17 mouse cellular contexts compared by ENCODE assay signal in genomic region chr7:89183928-89184327, GRCm38 (mm10).
DNase-seq lines count a peak whose midpoint lies in the region; ATAC-seq and TF ChIP-seq lines count a peak whose summit lies in the region.
"Had no signal": no experiment of that assay in that cellular context is flagged by ENCODE, and none has a peak within 500 bp of the region (broad histone marks: within the 10 kb centered on the region; RNA-seq: fewer than 3 reads in every experiment).

No protein-coding gene starts in this region.

- no peak for DNase-seq in heart, adult 2 months
- peak; percentile 58 for DNase-seq in kidney, postnatal 0 days (ENCODE audit: low spot score)
- no peak for DNase-seq in kidney, postnatal 14 days
- peak; percentile 55 for DNase-seq in brain, adult 2 months (ENCODE audit: low read depth, low spot score)
- no peak for DNase-seq in adrenal gland, adult (ENCODE audit: inconsistent age in 2 of 2, low spot score in 1 of 2)
- no peak for DNase-seq in adrenal gland, adult 18-20 months (ENCODE audit: low spot score in 2 of 2)
- DNase-seq: kidney, adult 11 months; left cerebral cortex, postnatal 4 days; lung, postnatal 36 days; right cerebral cortex, postnatal 25 days; thymus, postnatal 4 days had no signal

- peak overlapping the region; percentile 61 for H3K27ac ChIP-seq in heart, embryonic 15.5 days
- no peak overlapping the region for H3K27ac ChIP-seq in heart, adult 2 months
- H3K27ac ChIP-seq in kidney, postnatal 0 days = peak overlapping the region; percentile 42; the same call in 1 of the 2 replicates
- H3K27ac ChIP-seq in limb, embryonic 15.5 days = peak overlapping the region; percentile 61
- H3K27ac ChIP-seq: embryonic facial prominence, embryonic 13.5 days; forebrain, embryonic 10.5 days; hindbrain, embryonic 13.5 days; liver, embryonic 15.5 days had no signal

- intact Hi-C loops in heart, adult 2 months (cut with DNase I) = no loop called here

- peaks cover 15% of the 10 kb centered on the region; the same call in 1 of the 2 replicates for H3K4me1 ChIP-seq in heart, embryonic 15.5 days (replicated peaks)
- H3K4me1 ChIP-seq in heart, adult 2 months (ENCODE audit: control insufficient read depth, insufficient read depth, low read length) = no peaks in the 10 kb centered on the region; the same call in 1 of the 2 replicates
- H3K4me1 ChIP-seq in kidney, postnatal 0 days (replicated peaks; ENCODE audit: insufficient read depth, low read length) = 0 out of 2 replicates have a peak, but pooled peaks cover 4% of the 10 kb centered on the region
- H3K4me1 ChIP-seq in limb, embryonic 15.5 days = 0 out of 2 replicates have a peak, but pooled peaks cover 13% of the 10 kb centered on the region
- H3K4me1 ChIP-seq: forebrain, embryonic 10.5 days; hindbrain, embryonic 13.5 days; liver, embryonic 15.5 days had no signal

- no peak overlapping the region for H3K4me3 ChIP-seq in heart, embryonic 15.5 days
- no peak overlapping the region for H3K4me3 ChIP-seq in heart, adult 2 months
- no peak overlapping the region for H3K4me3 ChIP-seq in kidney, postnatal 0 days (replicated peaks; ENCODE audit: low read depth, low read length)
- no peak overlapping the region for H3K4me3 ChIP-seq in limb, embryonic 15.5 days
- H3K4me3 ChIP-seq: embryonic facial prominence, embryonic 13.5 days; forebrain, embryonic 10.5 days; hindbrain, embryonic 13.5 days; liver, embryonic 15.5 days had no signal

- H3K9ac ChIP-seq in heart, embryonic 15.5 days = no peak overlapping the region
- no peak overlapping the region for H3K9ac ChIP-seq in heart, adult 2 months (ENCODE audit: low read depth, low read length)
- no peak overlapping the region for H3K9ac ChIP-seq in kidney, postnatal 0 days (ENCODE audit: low read depth, low read length)
- no peak overlapping the region for H3K9ac ChIP-seq in limb, embryonic 15.5 days
- H3K9ac ChIP-seq: embryonic facial prominence, embryonic 13.5 days; hindbrain, embryonic 13.5 days; liver, embryonic 15.5 days had no signal

- no peak for TF ChIP-seq EP300 in heart, adult 2 months (IDR thresholded peaks at IDR 0.05; ENCODE audit: insufficient read depth, low read depth, low read length)

- no peaks in the 10 kb centered on the region for H3K79me2 ChIP-seq in heart, adult 2 months (replicated peaks; ENCODE audit: control insufficient read depth, insufficient read depth, low read length)

- TF ChIP-seq CTCF in heart, adult 2 months (IDR thresholded peaks at IDR 0.05) = no peak
- TF ChIP-seq CTCF in kidney, postnatal 0 days (IDR thresholded peaks at IDR 0.05; ENCODE audit: low read depth) = no peak

- no peaks in the 10 kb centered on the region for H3K36me3 ChIP-seq in heart, embryonic 15.5 days
- H3K36me3 ChIP-seq in heart, adult 2 months (ENCODE audit: control insufficient read depth, insufficient read depth, low read length) = no peaks in the 10 kb centered on the region; the same call in 1 of the 2 replicates
- H3K36me3 ChIP-seq in kidney, postnatal 0 days (ENCODE audit: insufficient read depth, low read length) = no peaks in the 10 kb centered on the region
- no peaks in the 10 kb centered on the region for H3K36me3 ChIP-seq in limb, embryonic 15.5 days
- H3K36me3 ChIP-seq: embryonic facial prominence, embryonic 13.5 days; forebrain, embryonic 10.5 days; hindbrain, embryonic 13.5 days; liver, embryonic 15.5 days had no signal

- no peak overlapping the region for H3K4me2 ChIP-seq in heart, embryonic 15.5 days
- no peak overlapping the region for H3K4me2 ChIP-seq in kidney, postnatal 0 days (ENCODE audit: low read length)
- no peak overlapping the region for H3K4me2 ChIP-seq in limb, embryonic 15.5 days
- H3K4me2 ChIP-seq: embryonic facial prominence, embryonic 13.5 days; hindbrain, embryonic 13.5 days; liver, embryonic 15.5 days had no signal

- ATAC-seq in heart, embryonic 15.5 days (replicated peaks; ENCODE audit: insufficient number of reproducible peaks, insufficient read depth, low FRiP score, low read depth) = no peak
- ATAC-seq in kidney, postnatal 0 days (replicated peaks; ENCODE audit: low FRiP score, low read depth) = no peak
- ATAC-seq in limb, embryonic 15.5 days (ENCODE audit: insufficient number of reproducible peaks, low FRiP score, low TSS enrichment, low read depth) = no peak

- H3K27me3 ChIP-seq in heart, embryonic 15.5 days = no peaks in the 10 kb centered on the region
- no peaks in the 10 kb centered on the region for H3K27me3 ChIP-seq in heart, adult 2 months (ENCODE audit: control insufficient read depth, insufficient read depth, low read length)
- no peaks in the 10 kb centered on the region for H3K27me3 ChIP-seq in kidney, postnatal 0 days (ENCODE audit: insufficient read depth, low read length)
- H3K27me3 ChIP-seq in limb, embryonic 15.5 days = no peaks in the 10 kb centered on the region
- H3K27me3 ChIP-seq: embryonic facial prominence, embryonic 13.5 days; hindbrain, embryonic 13.5 days; liver, embryonic 15.5 days had no signal

- no peaks in the 10 kb centered on the region for H3K9me3 ChIP-seq in heart, embryonic 15.5 days (replicated peaks)
- no peaks in the 10 kb centered on the region for H3K9me3 ChIP-seq in kidney, postnatal 0 days (replicated peaks; ENCODE audit: low read length)
- H3K9me3 ChIP-seq in limb, embryonic 15.5 days = no peaks in the 10 kb centered on the region
- H3K9me3 ChIP-seq: embryonic facial prominence, embryonic 13.5 days; forebrain, embryonic 10.5 days; hindbrain, embryonic 13.5 days; liver, embryonic 15.5 days had no signal

- 37% methylated on average over 4 of the region's 4 CpGs for whole genome bisulfite sequencing in heart, embryonic 15.5 days
- 49% methylated on average over 4 of the region's 4 CpGs for WGBS in heart, adult 2 months
- WGBS in kidney, postnatal 0 days = 46% methylated on average over 4 of the region's 4 CpGs
- WGBS in limb, embryonic 15.5 days = 32% methylated on average over 4 of the region's 4 CpGs

- no peak for TF ChIP-seq POLR2A in heart, adult 2 months (IDR thresholded peaks at IDR 0.05; ENCODE audit: insufficient read depth, low read depth, low read length)

Comparison
In these comparisons a context has a peak if more than half of its experiments do, and no peak if none do; other contexts are left out.
1. DNase-seq: peak in kidney, postnatal 0 days (single experiment) and brain, adult 2 months (single experiment); none in heart, adult 2 months (0 of 2), kidney, postnatal 14 days (single experiment), adrenal gland, adult (0 of 2) and adrenal gland, adult 18-20 months (0 of 2).